Mouse (Mus musculus) lung, postnatal 4 days (tissue): ENCODE results near the gene Col9a3.
A peak's percentile ranks its signal among the peaks of the same experiment; 100 is the strongest.

Source experiments
- DNase-seq, 2 experiments: peaks; one replicate each; pipeline ENCODE4 v3.0.0; 2021

The Col9a3 gene

GRCm38 (mm10) chr2:180641576-180642554, 44.3 kb downstream of the Col9a3 start:
- no peak for DNase-seq

GRCm38 (mm10) chr2:180642555-180643260, 45.1 kb downstream of the Col9a3 start, which contains the start of gene Tcfl5:
Tcfl5 (minus strand) TSS chr2:180642708.
- DNase-seq, result no peak

- no peak for DNase-seq
These were observed 46.0 kb downstream of the Col9a3 start for GRCm38 (mm10) chr2:180643626-180644025.

GRCm38 (mm10) chr2:180646841-180647240, 49.3 kb downstream of the Col9a3 start:
- no peak for DNase-seq

GRCm38 (mm10) chr2:180654666-180655065, 57.1 kb downstream of the Col9a3 start:
- DNase-seq, result no peak

- no peak for DNase-seq
These were observed 57.6 kb downstream of the Col9a3 start for GRCm38 (mm10) chr2:180655150-180655549.

GRCm38 (mm10) chr2:180657394-180658013, 59.9 kb downstream of the Col9a3 start:
- DNase-seq, result peak; percentile 57 to 80

GRCm38 (mm10) chr2:180658381-180658780, 60.8 kb downstream of the Col9a3 start:
- no peak for DNase-seq

GRCm38 (mm10) chr2:180659353-180660150, 62.0 kb downstream of the Col9a3 start:
- DNase-seq, result no peak

GRCm38 (mm10) chr2:180660521-180660920, 62.9 kb downstream of the Col9a3 start:
- no peak for DNase-seq

- DNase-seq, result no peak
These were observed 64.4 kb downstream of the Col9a3 start for GRCm38 (mm10) chr2:180662008-180662407.
